Comparison of ENCODE assay signal across 24 mouse cellular contexts in the genomic region with DNA sequence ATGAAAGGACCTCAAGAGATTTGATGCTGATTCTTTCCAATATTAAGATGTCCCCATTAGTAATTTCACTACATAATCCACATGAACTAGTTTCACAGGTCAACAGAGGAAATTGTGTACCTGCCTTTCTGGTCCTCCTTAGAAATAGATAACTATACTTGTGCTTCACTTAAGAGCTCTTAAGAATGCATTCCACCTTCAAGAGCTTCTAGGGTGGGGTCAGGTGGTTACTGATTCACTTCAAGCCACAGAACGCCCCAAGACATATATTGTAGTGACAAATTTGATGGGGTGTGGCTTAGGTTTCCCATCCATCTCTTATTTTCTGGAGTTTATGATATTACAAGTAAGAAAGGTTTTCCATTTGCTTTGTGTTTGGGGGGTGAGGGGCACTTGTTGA.
"Had no signal": no experiment of that assay in that cellular context is flagged by ENCODE, and none has a peak within 500 bp of the region (broad histone marks: within the 10 kb centered on the region; RNA-seq: fewer than 3 reads in every experiment).

No protein-coding gene starts in this region.

- ATAC-seq: hindbrain, embryonic 16.5 days; inflammation-experienced regulatory T-cells, adult 6 months; intestine, embryonic 15.5 days; intestine, postnatal 0 days had no signal

- H3K4me3 ChIP-seq: gastrocnemius, adult 2 months; heart, embryonic 10.5 days; heart, embryonic 12.5 days; hindbrain, embryonic 10.5 days; hindbrain, embryonic 12.5 days; intestine, embryonic 15.5 days; layer of hippocampus, adult 2 months; left cerebral cortex, adult 2 months; limb, embryonic 10.5 days; limb, embryonic 12.5 days had no signal

- H3K27ac ChIP-seq: gastrocnemius, adult 2 months; heart, embryonic 10.5 days; hindbrain, embryonic 10.5 days; hindbrain, embryonic 12.5 days; hindbrain, embryonic 14.5 days; intestine, embryonic 15.5 days; layer of hippocampus, adult 2 months; left cerebral cortex, adult 2 months; limb, embryonic 10.5 days; limb, embryonic 12.5 days had no signal

- H3K9ac ChIP-seq: heart, embryonic 12.5 days; hindbrain, embryonic 12.5 days; hindbrain, embryonic 14.5 days; intestine, embryonic 15.5 days; limb, embryonic 12.5 days had no signal

- H3K27me3 ChIP-seq: heart, embryonic 12.5 days; hindbrain, embryonic 12.5 days; intestine, embryonic 15.5 days; limb, embryonic 12.5 days had no signal

- DNase-seq: gastrocnemius, adult 2 months; gastrocnemius, postnatal 10 days; gastrocnemius, postnatal 25 days; heart, adult 18-20 months; heart, postnatal 10 days; heart, postnatal 4 days; kidney, adult 18-20 months; kidney, adult 8-10 months; kidney, postnatal 10 days; kidney, postnatal 25 days; kidney, postnatal 4 days had no signal

- H3K36me3 ChIP-seq: intestine, embryonic 15.5 days had no signal

- H3K9me3 ChIP-seq: heart, embryonic 10.5 days; hindbrain, embryonic 12.5 days; intestine, embryonic 15.5 days; limb, embryonic 10.5 days; limb, embryonic 12.5 days had no signal

- H3K4me1 ChIP-seq: heart, embryonic 10.5 days; heart, embryonic 12.5 days; hindbrain, embryonic 10.5 days; hindbrain, embryonic 12.5 days; intestine, embryonic 15.5 days; limb, embryonic 10.5 days; limb, embryonic 12.5 days had no signal

- H3K4me2 ChIP-seq: heart, embryonic 12.5 days; hindbrain, embryonic 12.5 days; hindbrain, embryonic 14.5 days; intestine, embryonic 15.5 days; limb, embryonic 12.5 days had no signal
